Mouse (Mus musculus): Measurements from ENCODE around the gene Col12a1. TPM values are rescaled to one million over a fixed set of nuclear protein-coding genes. Genes with fewer than 3 reads are reported as not detected.

Col12a1 gene
- polyA plus RNA-seq, 1 experiment from 2014 or later, result 64.4 TPM

DNA sequence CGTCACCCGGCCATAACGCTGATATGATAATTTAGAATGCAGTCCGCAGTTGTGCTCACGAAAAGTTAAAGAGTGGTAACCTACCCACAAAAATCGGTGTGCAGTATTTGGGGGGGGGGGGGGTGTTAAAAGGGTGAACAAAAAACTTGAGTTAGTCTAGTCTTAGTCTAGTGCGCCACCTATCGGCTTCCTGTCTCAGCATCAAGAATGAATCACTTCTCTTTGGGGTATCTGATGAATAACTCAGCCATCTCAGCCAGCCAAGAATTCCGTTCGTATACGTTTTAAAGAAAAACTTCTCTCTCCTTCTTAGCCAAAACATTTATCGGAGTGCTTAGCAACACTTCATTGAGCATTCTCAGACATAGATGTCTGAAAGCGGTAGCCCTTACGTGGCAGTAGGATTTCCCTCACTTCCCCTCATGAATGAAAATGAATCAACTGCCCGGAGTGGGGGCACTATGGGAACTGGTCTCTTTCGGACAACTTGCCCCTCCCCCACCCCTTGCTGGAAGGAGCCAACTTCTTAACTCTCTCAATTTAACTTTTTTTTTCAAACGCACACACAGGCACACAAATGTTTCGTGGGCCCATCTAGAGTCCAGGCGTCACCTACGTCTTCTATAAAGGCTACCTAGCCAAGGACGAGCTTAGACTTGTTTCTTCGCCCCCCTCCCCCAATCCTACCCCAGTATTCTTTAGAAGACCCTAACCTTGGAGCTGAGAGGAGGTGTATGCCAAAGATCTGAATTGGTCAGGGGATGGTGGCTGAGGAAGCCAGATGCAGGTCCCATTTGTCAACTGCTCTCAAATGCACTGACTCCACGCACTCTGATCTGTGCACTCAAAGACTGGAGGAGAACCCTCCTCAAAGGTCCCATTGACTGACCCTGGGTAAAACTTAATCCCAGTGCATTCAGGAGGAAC, 1.5 kb downstream of the Col12a1 start:
- ATAC-seq (replicated peaks; ENCODE audit: low FRiP score, low TSS enrichment, low read depth) (no peak; the same call in 1 of the 2 replicates), DNase-seq (ENCODE audit: low spot score) (peak; percentile 78)
- H3K9ac ChIP-seq (ENCODE audit: low read length), result peak overlapping the region; percentile 68
- H3K27me3 ChIP-seq (replicated peaks; ENCODE audit: control insufficient read depth, insufficient read depth, low read length), result peaks cover 21% of the 10 kb centered on the region
- H3K4me2 ChIP-seq (ENCODE audit: low read length), result peak overlapping the region; percentile 80
- no peaks in the 10 kb centered on the region for H3K36me3 ChIP-seq (ENCODE audit: control insufficient read depth, insufficient read depth, low read length)
- 12% methylated on average over 23 of the region's 23 CpGs for WGBS
- H3K9me3 ChIP-seq (ENCODE audit: control insufficient read depth, low read length), result no peaks in the 10 kb centered on the region
- H3K4me1 ChIP-seq (replicated peaks; ENCODE audit: control insufficient read depth, insufficient read depth, low read length), result peaks cover 23% of the 10 kb centered on the region
- peak overlapping the region; percentile 54 for H3K4me3 ChIP-seq (ENCODE audit: low read depth, low read length)
- H3K27ac ChIP-seq (ENCODE audit: low read depth), result peak overlapping the region; percentile 81

DNA sequence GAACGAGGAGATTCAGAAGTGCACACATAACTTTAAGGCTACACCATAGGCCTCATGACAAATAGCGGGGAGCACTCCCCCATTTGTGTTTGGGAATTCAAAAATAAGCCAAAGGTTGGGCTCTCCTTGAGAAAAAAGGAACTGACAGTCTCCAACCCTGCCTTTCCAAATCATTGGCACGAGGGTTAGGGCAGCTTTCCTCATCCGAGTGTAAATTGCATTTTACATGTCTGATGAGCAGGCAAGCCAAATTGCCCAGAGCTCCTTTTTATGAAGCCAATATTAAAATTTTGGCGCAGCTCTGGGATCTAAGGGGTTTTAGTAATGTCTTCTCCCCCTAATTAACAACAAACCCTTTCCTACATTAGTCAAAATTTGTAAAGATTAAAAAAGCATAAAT, 2.1 kb downstream of the Col12a1 start:
- 37% methylated on average over 5 of the region's 5 CpGs for WGBS

DNA sequence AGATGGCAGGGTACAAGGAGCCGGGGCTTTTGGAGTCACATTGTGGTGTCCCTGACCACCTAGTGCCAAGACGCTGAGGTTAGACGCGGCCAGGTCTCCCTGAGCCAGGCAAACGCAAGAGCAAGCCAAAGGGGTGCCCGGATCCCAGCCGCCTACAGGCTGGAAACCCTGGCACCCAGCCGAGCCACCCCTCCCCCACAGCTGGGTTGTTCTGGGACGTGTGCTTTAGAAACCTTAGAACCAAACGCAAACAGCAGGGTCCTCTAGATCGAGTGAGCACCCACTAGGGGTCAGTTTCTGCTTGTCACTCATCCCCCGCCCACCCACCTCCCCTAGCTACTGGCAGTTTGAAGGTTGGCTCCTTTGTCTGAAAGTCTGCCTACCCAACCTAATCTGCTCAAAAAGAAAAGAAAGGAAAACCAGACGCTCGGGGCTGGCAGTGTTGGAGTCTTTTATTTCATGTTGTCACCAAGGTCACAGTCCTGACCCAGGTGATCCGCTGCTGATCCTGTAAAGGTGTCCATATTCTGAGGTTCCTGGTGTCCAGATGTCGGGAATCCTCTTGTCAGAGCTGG, 4.1 kb downstream of the Col12a1 start:
- 17% methylated on average over 16 of the region's 16 CpGs for WGBS
- ATAC-seq (replicated peaks; ENCODE audit: low FRiP score, low TSS enrichment, low read depth), result no peak
- no peak overlapping the region for H3K9ac ChIP-seq (ENCODE audit: low read length)
- peak overlapping the region; percentile 48 for H3K4me2 ChIP-seq (ENCODE audit: low read length)
- H3K27ac ChIP-seq (ENCODE audit: low read depth), result no peak overlapping the region
- peaks cover 9% of the 10 kb centered on the region; the same call in 1 of the 2 replicates for H3K27me3 ChIP-seq (replicated peaks; ENCODE audit: control insufficient read depth, insufficient read depth, low read length)
- DNase-seq (ENCODE audit: low spot score), result peak; percentile 75
- peaks cover 18% of the 10 kb centered on the region for H3K4me1 ChIP-seq (replicated peaks; ENCODE audit: control insufficient read depth, insufficient read depth, low read length)
- no peaks in the 10 kb centered on the region for H3K9me3 ChIP-seq (ENCODE audit: control insufficient read depth, low read length)
- no peak overlapping the region for H3K4me3 ChIP-seq (ENCODE audit: low read depth, low read length)
- no peaks in the 10 kb centered on the region for H3K36me3 ChIP-seq (ENCODE audit: control insufficient read depth, insufficient read depth, low read length)

More for the DNA sequence above, 2.1 kb downstream of the Col12a1 start:
- Histone ChIP-seq H3K9me3 (ENCODE audit: control insufficient read depth, low read length) (no peaks in the 10 kb centered on the region), H3K27ac (ENCODE audit: low read depth) (no peak overlapping the region), H3K4me2 (ENCODE audit: low read length) (peak overlapping the region; percentile 80), H3K4me3 (ENCODE audit: low read depth, low read length) (peak overlapping the region; percentile 54; the same call in 1 of the 2 replicates), H3K9ac (ENCODE audit: low read length) (no peak overlapping the region), H3K36me3 (ENCODE audit: control insufficient read depth, insufficient read depth, low read length) (no peaks in the 10 kb centered on the region), H3K27me3 (replicated peaks; ENCODE audit: control insufficient read depth, insufficient read depth, low read length) (peaks cover 21% of the 10 kb centered on the region), H3K4me1 (replicated peaks; ENCODE audit: control insufficient read depth, insufficient read depth, low read length) (peaks cover 23% of the 10 kb centered on the region)
- no peak for ATAC-seq (replicated peaks; ENCODE audit: low FRiP score, low TSS enrichment, low read depth)
- DNase-seq (ENCODE audit: low spot score), result no peak

DNA sequence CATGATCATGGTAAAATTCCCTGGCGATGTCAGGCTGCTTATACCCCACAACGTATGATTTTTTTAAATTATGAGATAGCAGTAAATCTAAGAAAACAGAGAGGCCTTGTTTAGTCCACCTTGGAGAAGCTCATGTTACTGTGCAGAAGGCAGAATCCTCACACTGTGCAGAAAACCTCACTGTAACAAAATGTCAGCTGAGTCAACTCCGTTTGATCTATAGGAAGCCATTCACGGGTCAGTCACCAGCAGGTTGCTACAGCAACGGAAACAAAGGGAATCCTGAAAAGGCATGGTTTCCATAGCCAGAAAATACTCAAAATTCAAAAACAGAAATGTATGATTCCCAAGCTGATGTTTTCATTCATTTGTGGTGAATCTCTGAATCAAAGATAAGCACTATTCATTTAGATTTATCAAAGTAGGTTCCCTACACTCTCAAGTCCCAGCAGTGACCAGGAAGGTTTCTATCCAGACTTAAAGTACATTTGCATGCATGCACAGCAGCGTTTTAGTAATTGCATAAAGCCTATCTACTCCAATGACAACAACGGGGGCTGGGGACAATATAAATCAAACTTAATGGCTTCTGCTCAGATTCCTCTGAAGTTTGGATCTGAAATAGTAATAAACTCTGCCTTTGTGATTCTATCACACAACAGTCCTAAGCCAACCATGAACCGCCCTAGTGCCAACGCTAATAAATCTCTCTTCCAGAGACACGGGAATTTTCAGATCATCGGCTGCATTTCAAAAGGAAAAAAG, 28.7 kb downstream of the Col12a1 start:
- no peaks in the 10 kb centered on the region for H3K36me3 ChIP-seq (ENCODE audit: control insufficient read depth, insufficient read depth, low read length)
- no peaks in the 10 kb centered on the region for H3K27me3 ChIP-seq (replicated peaks; ENCODE audit: control insufficient read depth, insufficient read depth, low read length)
- H3K4me3 ChIP-seq (ENCODE audit: low read depth, low read length), result no peak overlapping the region
- no peak overlapping the region for H3K9ac ChIP-seq (ENCODE audit: low read length)
- DNase-seq (ENCODE audit: low spot score) (no peak), ATAC-seq (replicated peaks; ENCODE audit: low FRiP score, low TSS enrichment, low read depth) (no peak)
- H3K9me3 ChIP-seq (ENCODE audit: control insufficient read depth, low read length), result no peaks in the 10 kb centered on the region
- no peak overlapping the region for H3K27ac ChIP-seq (ENCODE audit: low read depth)
- 42% methylated on average over 11 of the region's 11 CpGs for WGBS
- H3K4me1 ChIP-seq (replicated peaks; ENCODE audit: control insufficient read depth, insufficient read depth, low read length), result peaks cover 6% of the 10 kb centered on the region; the same call in 1 of the 2 replicates
- no peak overlapping the region for H3K4me2 ChIP-seq (ENCODE audit: low read length)

DNA sequence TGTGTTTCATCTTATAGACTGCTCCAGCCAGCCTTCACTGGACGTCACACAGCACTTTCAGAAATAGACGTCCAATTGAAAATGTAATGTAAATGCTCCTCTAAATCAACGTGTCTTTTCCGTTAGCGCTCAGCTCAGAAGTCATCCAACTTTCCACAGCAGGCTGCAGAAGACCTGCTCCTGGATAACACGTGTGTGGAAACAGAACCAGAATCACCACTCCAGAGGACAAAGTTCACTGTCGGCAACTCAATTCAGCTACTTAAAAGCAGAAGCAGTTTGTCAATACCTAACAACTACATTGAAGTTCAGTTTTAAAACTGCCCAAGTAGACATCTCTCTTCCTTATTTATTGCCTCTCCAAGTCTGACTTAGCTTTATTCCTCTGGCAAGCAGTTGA, 29.3 kb downstream of the Col12a1 start:
- Histone ChIP-seq H3K27ac (ENCODE audit: low read depth) (no peak overlapping the region), H3K4me1 (replicated peaks; ENCODE audit: control insufficient read depth, insufficient read depth, low read length) (peaks cover 6% of the 10 kb centered on the region; the same call in 1 of the 2 replicates), H3K9ac (ENCODE audit: low read length) (no peak overlapping the region), H3K4me3 (ENCODE audit: low read depth, low read length) (no peak overlapping the region), H3K27me3 (replicated peaks; ENCODE audit: control insufficient read depth, insufficient read depth, low read length) (no peaks in the 10 kb centered on the region), H3K36me3 (ENCODE audit: control insufficient read depth, insufficient read depth, low read length) (no peaks in the 10 kb centered on the region), H3K4me2 (ENCODE audit: low read length) (no peak overlapping the region), H3K9me3 (ENCODE audit: control insufficient read depth, low read length) (no peaks in the 10 kb centered on the region)
- ATAC-seq (replicated peaks; ENCODE audit: low FRiP score, low TSS enrichment, low read depth) (no peak), DNase-seq (ENCODE audit: low spot score) (no peak)
- WGBS, result 36% methylated on average over 7 of the region's 7 CpGs

DNA sequence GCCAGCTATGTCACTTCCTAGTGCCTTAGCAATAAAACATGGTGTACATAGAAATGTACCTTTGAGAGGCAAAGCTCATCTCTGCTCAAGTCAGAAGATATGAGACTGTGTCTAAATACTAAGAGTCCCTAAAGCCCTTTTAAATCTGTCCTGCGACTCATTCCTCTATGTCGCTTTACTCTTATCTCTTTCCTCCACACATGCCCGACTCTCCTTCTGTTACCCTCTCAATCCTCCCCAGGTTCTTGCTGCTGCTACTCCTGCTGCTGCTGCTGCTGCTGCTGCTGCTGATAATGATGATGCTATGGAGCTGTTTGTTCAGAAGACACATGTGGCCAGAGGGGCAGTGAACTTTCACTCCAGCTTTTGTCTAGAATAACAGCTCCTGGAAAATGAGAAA, 31.4 kb downstream of the Col12a1 start:
- DNase-seq (ENCODE audit: low spot score) (no peak), ATAC-seq (replicated peaks; ENCODE audit: low FRiP score, low TSS enrichment, low read depth) (no peak)
- no peak overlapping the region for H3K4me3 ChIP-seq (ENCODE audit: low read depth, low read length)
- no peaks in the 10 kb centered on the region for H3K9me3 ChIP-seq (ENCODE audit: control insufficient read depth, low read length)
- no peak overlapping the region for H3K27ac ChIP-seq (ENCODE audit: low read depth)
- 83% methylated on average over 3 of the region's 3 CpGs for WGBS
- H3K27me3 ChIP-seq (replicated peaks; ENCODE audit: control insufficient read depth, insufficient read depth, low read length), result no peaks in the 10 kb centered on the region
- H3K4me2 ChIP-seq (ENCODE audit: low read length), result no peak overlapping the region
- no peak overlapping the region for H3K9ac ChIP-seq (ENCODE audit: low read length)
- H3K36me3 ChIP-seq (ENCODE audit: control insufficient read depth, insufficient read depth, low read length), result peaks cover 6% of the 10 kb centered on the region; the same call in 1 of the 2 replicates
- peaks cover 6% of the 10 kb centered on the region; the same call in 1 of the 2 replicates for H3K4me1 ChIP-seq (replicated peaks; ENCODE audit: control insufficient read depth, insufficient read depth, low read length)

DNA sequence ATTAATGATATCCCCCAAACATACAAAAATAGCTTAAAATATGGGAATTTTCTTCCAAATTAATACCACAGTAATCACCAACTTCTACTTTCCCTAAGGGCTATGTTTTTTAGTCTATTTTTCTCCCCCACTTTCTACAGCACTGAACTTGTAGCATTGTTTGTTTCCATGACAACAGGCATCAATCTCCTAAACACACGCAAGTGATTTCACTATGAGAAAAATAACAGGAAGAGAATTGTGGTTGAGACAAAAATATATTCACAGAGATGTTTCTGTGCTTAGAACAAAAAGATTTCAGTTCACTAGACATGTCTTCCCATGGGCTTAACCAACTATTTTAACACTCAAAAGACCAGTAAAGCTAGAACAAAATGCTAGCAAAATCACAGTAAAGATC, 32.6 kb downstream of the Col12a1 start:
- DNase-seq (ENCODE audit: low spot score) (no peak), ATAC-seq (replicated peaks; ENCODE audit: low FRiP score, low TSS enrichment, low read depth) (no peak)
- Histone ChIP-seq H3K27ac (ENCODE audit: low read depth) (no peak overlapping the region), H3K27me3 (replicated peaks; ENCODE audit: control insufficient read depth, insufficient read depth, low read length) (no peaks in the 10 kb centered on the region), H3K4me1 (replicated peaks; ENCODE audit: control insufficient read depth, insufficient read depth, low read length) (peaks cover 6% of the 10 kb centered on the region; the same call in 1 of the 2 replicates), H3K36me3 (ENCODE audit: control insufficient read depth, insufficient read depth, low read length) (peaks cover 15% of the 10 kb centered on the region; the same call in 1 of the 2 replicates), H3K9ac (ENCODE audit: low read length) (no peak overlapping the region), H3K9me3 (ENCODE audit: control insufficient read depth, low read length) (no peaks in the 10 kb centered on the region), H3K4me3 (ENCODE audit: low read depth, low read length) (no peak overlapping the region), H3K4me2 (ENCODE audit: low read length) (no peak overlapping the region)
- WGBS, result 53% methylated on average over 1 of the region's 1 CpGs

DNA sequence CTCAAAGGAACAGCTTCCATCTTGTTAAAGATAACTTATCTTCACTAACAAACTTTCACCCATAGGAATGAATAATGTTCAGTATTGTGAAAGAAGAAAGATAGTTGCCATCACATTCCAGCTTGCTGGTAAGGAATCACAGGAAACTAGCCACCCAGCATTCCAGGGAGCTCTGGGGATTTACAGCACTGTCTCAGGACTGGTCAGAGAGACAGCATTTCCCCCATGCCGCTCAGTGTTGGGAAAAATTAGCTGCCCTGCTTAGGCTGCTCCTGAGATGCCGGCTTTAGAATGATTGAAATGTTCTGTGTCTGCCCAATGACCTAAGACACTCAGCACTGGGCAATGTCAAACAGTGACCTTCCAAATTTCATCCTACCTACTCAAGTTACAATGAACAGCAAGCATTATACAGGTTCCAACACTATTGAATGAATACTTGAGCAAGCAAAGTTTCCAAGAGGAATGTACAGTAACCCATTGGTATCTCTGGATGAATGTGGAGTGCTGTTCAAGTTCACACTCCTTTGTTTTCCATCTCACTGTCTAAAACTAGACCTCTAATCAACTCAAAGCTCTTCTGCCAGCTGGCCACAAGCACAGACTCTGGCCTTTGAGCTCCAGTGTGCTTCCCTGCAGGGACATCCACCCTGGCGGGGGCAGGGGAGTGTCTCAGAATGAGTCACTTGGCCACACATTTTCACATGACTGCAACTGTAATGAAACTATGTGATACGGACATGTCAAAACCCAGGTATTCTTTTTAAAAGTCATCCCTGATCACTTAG, 38.0 kb downstream of the Col12a1 start:
- Histone ChIP-seq H3K4me3 (ENCODE audit: low read depth, low read length) (no peak overlapping the region), H3K27ac (ENCODE audit: low read depth) (no peak overlapping the region), H3K4me1 (replicated peaks; ENCODE audit: control insufficient read depth, insufficient read depth, low read length) (no peaks in the 10 kb centered on the region), H3K9me3 (ENCODE audit: control insufficient read depth, low read length) (no peaks in the 10 kb centered on the region), H3K9ac (ENCODE audit: low read length) (no peak overlapping the region), H3K27me3 (replicated peaks; ENCODE audit: control insufficient read depth, insufficient read depth, low read length) (no peaks in the 10 kb centered on the region), H3K36me3 (ENCODE audit: control insufficient read depth, insufficient read depth, low read length) (peaks cover 24% of the 10 kb centered on the region; the same call in 1 of the 2 replicates), H3K4me2 (ENCODE audit: low read length) (no peak overlapping the region)
- 72% methylated on average over 4 of the region's 4 CpGs for WGBS
- ATAC-seq (replicated peaks; ENCODE audit: low FRiP score, low TSS enrichment, low read depth), result no peak
- DNase-seq (ENCODE audit: low spot score), result no peak

All from intestine, embryonic 14.5 days (tissue).